Mouse (Mus musculus) C2C12 (cell line): Measurements from ENCODE around the gene Usp27x.

Source experiments
- CEBPB ChIP-seq: IDR thresholded peaks from one replicate; pipeline ENCODE4 v1.6.1; 2011; ENCODE audit warnings: low read depth, mild to moderate bottlenecking, control low read depth, moderate library complexity
- CTCF ChIP-seq: IDR thresholded peaks from one replicate; pipeline ENCODE4 v1.5.1; 2011; ENCODE audit not compliant: control insufficient read depth, insufficient read depth, insufficient read length
- FOSL1 ChIP-seq: IDR thresholded peaks from one replicate; pipeline ENCODE4 v1.8.0; 2011; ENCODE audit warnings: mild to moderate bottlenecking, low read length; ENCODE audit not compliant: poor library complexity, insufficient read depth, severe bottlenecking
- MAX ChIP-seq: IDR thresholded peaks from one replicate; pipeline ENCODE4 v1.6.1; 2011; ENCODE audit warnings: mild to moderate bottlenecking, control low read depth
- MYOG ChIP-seq: IDR thresholded peaks from one replicate; pipeline ENCODE4 v1.6.1; 2011; ENCODE audit not compliant: control insufficient read depth, insufficient read length; ENCODE audit errors: extremely low read depth
- USF1 ChIP-seq: IDR thresholded peaks from one replicate; pipeline ENCODE4 v1.6.1; 2011; ENCODE audit warnings: low read depth, mild to moderate bottlenecking, control low read depth, moderate library complexity

GRCm38 (mm10) chrX:7322288-7322687 is 53.3 kb downstream of the Usp27x start:
- TF ChIP-seq CTCF (no peak), MYOG (no peak), CEBPB (no peak), FOSL1 (no peak), USF1 (no peak), MAX (no peak)
